Mouse (Mus musculus): Measurements from ENCODE around the gene Chd3. TPM values are rescaled to one million over a fixed set of nuclear protein-coding genes. Genes with fewer than 3 reads are reported as not detected.
A peak's percentile ranks its signal among the peaks of the same experiment; 100 is the strongest.
"Not testable (repeated sequence)": the region's sequence is repeated elsewhere in the genome, so short reads cannot be mapped to it uniquely, and the experiment has no call there.

Chd3 gene
- polyA plus RNA-seq, 1 experiment from 2014 or later, result 8.7 TPM

DNA sequence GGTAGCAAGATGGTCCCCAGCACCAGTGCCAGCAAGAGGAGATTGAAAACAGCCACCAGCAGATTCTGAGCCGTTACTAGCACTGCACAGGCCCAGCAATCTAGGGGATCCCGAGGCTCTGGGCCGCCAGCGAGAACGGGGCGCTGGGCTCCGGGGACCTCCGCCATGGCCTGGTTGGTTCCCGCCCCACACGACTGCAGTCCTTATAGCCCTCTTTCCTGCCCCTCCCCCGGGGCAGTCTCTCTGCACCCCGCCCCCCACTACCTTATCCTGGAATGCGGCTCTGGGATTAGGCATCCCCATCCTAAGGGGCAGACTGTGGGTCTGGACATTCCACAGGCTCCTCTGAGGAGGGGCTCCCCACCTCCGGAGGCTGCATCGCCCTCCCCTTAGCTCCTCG is 28.9 kb upstream of the Chd3 start, which contains the start of gene Tmem88:
Tmem88 (minus strand) TSS at position 176 of the 400 bp plus-strand sequence.
- no peak for DNase-seq
- peak within 1 kb of the TSS; percentile 48 for H3K4me2 ChIP-seq (ENCODE audit: low read depth, low read length)
- peak within 1 kb of the TSS; percentile 33 for H3K4me3 ChIP-seq (ENCODE audit: low read depth, low read length)
- peak within 1 kb of the TSS; percentile 93 for H3K27ac ChIP-seq (ENCODE audit: low read depth)
- no peak for ATAC-seq
- WGBS (ENCODE audit: insufficient replicate concordance), result 55% methylated on average over 16 of the region's 16 CpGs
- H3K36me3 ChIP-seq (replicated peaks; ENCODE audit: insufficient read depth, low read length), result peaks cover 25% of the 10 kb centered on the region
- H3K4me1 ChIP-seq (ENCODE audit: insufficient read depth), result peaks cover 11% of the 10 kb centered on the region
- no peaks in the 10 kb centered on the region for H3K9me3 ChIP-seq (ENCODE audit: low read length)
- no peak for TF ChIP-seq CTCF (IDR thresholded peaks at IDR 0.05; ENCODE audit: low read depth)
- no peak for TF ChIP-seq EP300 (IDR thresholded peaks at IDR 0.05; ENCODE audit: low read depth)
- H3K9ac ChIP-seq (replicated peaks), result peak within 1 kb of the TSS; percentile 48
- no peaks in the 10 kb centered on the region for H3K27me3 ChIP-seq (ENCODE audit: insufficient read depth, low read length)

DNA sequence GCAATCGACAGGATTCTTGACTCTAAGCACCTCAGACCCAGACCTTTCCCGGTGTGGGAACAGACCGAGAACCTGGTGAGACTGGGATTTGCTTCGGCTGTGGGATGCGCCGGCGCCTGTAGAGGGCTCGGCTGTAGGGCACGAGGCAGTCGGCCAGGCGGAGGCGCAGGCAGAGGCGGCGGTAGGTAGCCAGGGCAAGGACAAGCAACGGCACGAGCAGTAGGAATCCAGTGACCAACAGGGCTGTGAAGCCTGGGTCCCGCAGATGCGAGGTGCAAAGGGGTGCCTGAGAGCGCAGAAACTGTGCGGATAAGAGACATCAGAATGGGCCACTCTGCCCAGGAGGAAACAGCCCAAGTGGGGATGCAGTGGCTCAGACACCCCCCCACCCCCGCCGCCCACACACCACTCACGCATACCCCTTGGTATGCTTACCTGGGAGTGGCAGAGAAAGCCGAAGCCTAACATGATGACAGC is 28.4 kb upstream of the Chd3 start:
- Histone ChIP-seq H3K27me3 (ENCODE audit: insufficient read depth, low read length) (no peaks in the 10 kb centered on the region), H3K36me3 (replicated peaks; ENCODE audit: insufficient read depth, low read length) (peaks cover 25% of the 10 kb centered on the region), H3K4me1 (ENCODE audit: insufficient read depth) (peaks cover 11% of the 10 kb centered on the region), H3K9me3 (ENCODE audit: low read length) (no peaks in the 10 kb centered on the region), H3K4me3 (ENCODE audit: low read depth, low read length) (peak overlapping the region; percentile 33), H3K9ac (replicated peaks) (peak overlapping the region; percentile 48), H3K4me2 (ENCODE audit: low read depth, low read length) (peak overlapping the region; percentile 48), H3K27ac (ENCODE audit: low read depth) (peak overlapping the region; percentile 93)
- TF ChIP-seq EP300 (IDR thresholded peaks at IDR 0.05; ENCODE audit: low read depth), result no peak
- TF ChIP-seq CTCF (IDR thresholded peaks at IDR 0.05; ENCODE audit: low read depth), result no peak
- no peak for ATAC-seq
- 62% methylated on average over 24 of the region's 24 CpGs for WGBS (ENCODE audit: insufficient replicate concordance)
- no peak for DNase-seq

DNA sequence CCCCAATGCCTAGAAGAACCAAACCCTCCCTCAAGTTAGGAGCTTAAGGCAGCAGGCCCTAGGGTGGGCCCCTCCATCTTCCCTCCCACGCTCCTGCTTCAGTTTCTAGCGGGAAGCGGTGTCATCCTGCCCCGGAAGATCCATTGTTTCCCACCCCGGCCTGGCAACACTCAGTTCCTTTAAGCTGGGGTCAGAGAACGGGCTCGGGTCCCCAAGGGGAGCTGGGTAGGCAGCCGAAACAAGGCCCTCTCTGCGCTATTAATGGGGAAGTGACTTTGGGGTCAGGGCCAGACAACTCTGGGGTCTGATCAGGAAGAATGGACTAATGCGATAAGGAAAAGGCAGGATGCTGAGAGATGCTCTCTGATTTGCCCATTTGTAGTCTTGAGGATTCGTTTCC is 27.6 kb upstream of the Chd3 start:
- Histone ChIP-seq H3K9me3 (ENCODE audit: low read length) (no peaks in the 10 kb centered on the region), H3K27ac (ENCODE audit: low read depth) (peak overlapping the region; percentile 93), H3K4me3 (ENCODE audit: low read depth, low read length) (peak overlapping the region; percentile 66), H3K4me2 (ENCODE audit: low read depth, low read length) (peak overlapping the region; percentile 82), H3K27me3 (ENCODE audit: insufficient read depth, low read length) (no peaks in the 10 kb centered on the region), H3K9ac (replicated peaks) (peak overlapping the region; percentile 81; the same call in 1 of the 2 replicates), H3K4me1 (ENCODE audit: insufficient read depth) (peaks cover 11% of the 10 kb centered on the region), H3K36me3 (replicated peaks; ENCODE audit: insufficient read depth, low read length) (peaks cover 23% of the 10 kb centered on the region)
- WGBS (ENCODE audit: insufficient replicate concordance), result 28% methylated on average over 11 of the region's 11 CpGs
- TF ChIP-seq EP300 (IDR thresholded peaks at IDR 0.05; ENCODE audit: low read depth) (peak; percentile 50), CTCF (IDR thresholded peaks at IDR 0.05; ENCODE audit: low read depth) (no peak)
- no peak for DNase-seq
- ATAC-seq, result no peak

DNA sequence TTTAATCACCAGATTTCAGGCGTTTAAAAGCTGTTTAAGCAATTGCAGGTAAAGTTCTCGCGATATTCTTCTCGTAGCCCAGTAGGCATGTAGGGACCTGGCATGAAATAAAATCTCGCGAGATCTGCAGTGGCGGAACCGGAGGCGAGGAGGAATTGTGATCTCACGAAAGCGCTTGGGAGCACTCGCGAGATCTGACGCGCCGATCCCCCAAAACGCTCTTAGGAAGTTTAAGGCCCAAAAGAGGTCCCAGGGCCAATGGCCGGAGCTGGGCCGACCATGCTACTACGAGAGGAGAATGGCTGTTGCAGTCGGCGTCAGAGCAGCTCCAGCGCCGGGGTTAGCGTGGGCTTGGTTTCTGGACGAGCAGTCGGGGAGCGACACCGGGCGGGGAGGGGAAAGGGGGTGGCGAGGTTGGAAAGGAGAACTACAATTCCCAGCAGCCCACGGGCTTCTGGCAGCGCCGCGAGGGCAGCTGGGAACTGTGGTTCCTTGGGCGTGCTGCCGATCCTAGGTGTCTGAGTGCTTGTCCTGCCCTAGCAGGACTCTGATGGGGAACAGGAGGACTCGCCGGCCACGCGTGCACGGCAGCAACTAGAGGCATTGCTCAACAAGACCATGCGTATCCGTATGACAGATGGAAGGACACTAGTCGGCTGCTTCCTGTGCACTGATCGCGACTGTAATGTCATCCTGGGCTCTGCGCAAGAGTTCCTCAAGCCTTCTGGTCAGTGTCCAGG is 26.6 kb upstream of the Chd3 start:
- Histone ChIP-seq H3K9ac (replicated peaks) (peak overlapping the region; percentile 81), H3K36me3 (replicated peaks; ENCODE audit: insufficient read depth, low read length) (peaks cover 15% of the 10 kb centered on the region), H3K27me3 (ENCODE audit: insufficient read depth, low read length) (no peaks in the 10 kb centered on the region), H3K27ac (ENCODE audit: low read depth) (peak overlapping the region; percentile 93), H3K4me3 (ENCODE audit: low read depth, low read length) (peak overlapping the region; percentile 66), H3K4me2 (ENCODE audit: low read depth, low read length) (peak overlapping the region; percentile 82), H3K4me1 (ENCODE audit: insufficient read depth) (peaks cover 11% of the 10 kb centered on the region), H3K9me3 (ENCODE audit: low read length) (no peaks in the 10 kb centered on the region)
- DNase-seq (peak; percentile 94), ATAC-seq (peak; percentile 91)
- WGBS (ENCODE audit: insufficient replicate concordance), result under 1% methylated on average over 44 of the region's 48 CpGs
- TF ChIP-seq CTCF (IDR thresholded peaks at IDR 0.05; ENCODE audit: low read depth), result no peak
- peak; percentile 94 for TF ChIP-seq EP300 (IDR thresholded peaks at IDR 0.05; ENCODE audit: low read depth)

DNA sequence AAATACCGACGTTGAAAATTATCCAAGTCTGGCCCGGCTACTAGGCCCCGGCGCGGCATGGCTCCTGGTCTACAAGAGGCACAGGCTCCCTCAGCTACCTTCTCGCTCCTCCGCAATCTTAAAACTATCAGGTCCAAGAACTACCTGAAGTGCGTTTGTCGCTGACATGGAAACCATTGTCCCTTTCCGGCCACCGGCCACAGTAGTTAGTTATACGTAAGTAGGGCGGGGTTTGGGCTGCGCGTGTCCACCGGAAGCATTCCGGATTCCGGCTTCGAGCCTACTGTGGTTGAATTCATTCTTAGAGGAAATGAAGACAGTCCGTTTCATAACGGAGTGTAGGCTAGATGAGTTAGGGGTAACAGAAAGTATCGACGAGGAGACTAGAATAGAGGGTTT is 26.0 kb upstream of the Chd3 start, which contains the start of the genes Naa38 and Cyb5d1:
Naa38 (plus strand) TSS at position 253 of the 399 bp plus-strand sequence.
Cyb5d1 (minus strand) TSS at position 397 of the 399 bp plus-strand sequence.
- DNase-seq (peak; percentile 88), ATAC-seq (peak; percentile 82)
- H3K4me1 ChIP-seq (ENCODE audit: insufficient read depth), result peaks cover 11% of the 10 kb centered on the region
- H3K36me3 ChIP-seq (replicated peaks; ENCODE audit: insufficient read depth, low read length); H3K9me3 ChIP-seq (ENCODE audit: low read length); H3K27me3 ChIP-seq (ENCODE audit: insufficient read depth, low read length): not testable (repeated sequence)
- peak within 1 kb of the TSS; percentile 81 for H3K9ac ChIP-seq (replicated peaks)
- peak within 1 kb of the TSS; percentile 82 for H3K4me2 ChIP-seq (ENCODE audit: low read depth, low read length)
- under 1% methylated on average over 21 of the region's 24 CpGs for WGBS (ENCODE audit: insufficient replicate concordance)
- peak within 1 kb of the TSS; percentile 66 for H3K4me3 ChIP-seq (ENCODE audit: low read depth, low read length)
- H3K27ac ChIP-seq (ENCODE audit: low read depth), result peak within 1 kb of the TSS; percentile 93

DNA sequence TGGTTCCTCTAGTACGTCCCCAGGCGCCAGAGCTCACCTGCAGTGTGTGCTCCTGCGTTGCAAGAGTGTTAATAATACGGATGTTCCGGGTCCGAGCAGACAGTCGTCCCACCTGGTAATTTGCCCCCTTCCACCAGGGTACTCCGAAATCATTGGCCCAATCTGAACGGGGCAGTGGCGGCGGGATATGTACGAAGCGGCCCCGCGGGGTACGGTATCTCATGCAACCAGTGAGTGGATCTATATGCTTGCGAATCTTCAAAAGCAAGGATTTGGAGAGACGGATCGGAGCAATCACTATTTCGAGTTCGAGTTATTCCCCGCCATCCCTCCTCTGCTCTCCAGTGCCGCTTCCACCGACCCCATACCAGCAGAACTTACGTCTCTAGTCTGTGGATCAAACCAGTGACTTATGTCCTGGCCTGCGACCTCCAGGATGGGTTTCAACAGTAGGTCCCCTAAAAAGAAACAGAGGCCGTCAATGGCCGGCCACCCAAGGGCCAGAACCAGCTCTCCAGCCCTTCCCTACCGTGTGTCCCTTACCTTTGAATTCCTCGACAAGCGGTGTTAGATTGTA is 25.5 kb upstream of the Chd3 start:
- H3K9me3 ChIP-seq (ENCODE audit: low read length); ATAC-seq; H3K36me3 ChIP-seq (replicated peaks; ENCODE audit: insufficient read depth, low read length); H3K27me3 ChIP-seq (ENCODE audit: insufficient read depth, low read length): not testable (repeated sequence)
- Histone ChIP-seq H3K9ac (replicated peaks) (peak overlapping the region; percentile 81), H3K4me1 (ENCODE audit: insufficient read depth) (peaks cover 11% of the 10 kb centered on the region), H3K4me3 (ENCODE audit: low read depth, low read length) (peak overlapping the region; percentile 66), H3K4me2 (ENCODE audit: low read depth, low read length) (peak overlapping the region; percentile 82), H3K27ac (ENCODE audit: low read depth) (peak overlapping the region; percentile 93)
- DNase-seq, result peak; percentile 46
- 2% methylated on average over 29 of the region's 31 CpGs for WGBS (ENCODE audit: insufficient replicate concordance)
